Mouse (Mus musculus): ENCODE data around the gene Atf6.

Gene Atf6

GRCm38 (mm10) chr1:170704911-170705594 lies 162.5 kb downstream of the Atf6 start:
- no peak for DNase-seq (ENCODE audit: low spot score in 2 of 2)

GRCm38 (mm10) chr1:170704103-170704502 lies 163.5 kb downstream of the Atf6 start:
- DNase-seq (ENCODE audit: low spot score in 2 of 2), result no peak

DNA sequence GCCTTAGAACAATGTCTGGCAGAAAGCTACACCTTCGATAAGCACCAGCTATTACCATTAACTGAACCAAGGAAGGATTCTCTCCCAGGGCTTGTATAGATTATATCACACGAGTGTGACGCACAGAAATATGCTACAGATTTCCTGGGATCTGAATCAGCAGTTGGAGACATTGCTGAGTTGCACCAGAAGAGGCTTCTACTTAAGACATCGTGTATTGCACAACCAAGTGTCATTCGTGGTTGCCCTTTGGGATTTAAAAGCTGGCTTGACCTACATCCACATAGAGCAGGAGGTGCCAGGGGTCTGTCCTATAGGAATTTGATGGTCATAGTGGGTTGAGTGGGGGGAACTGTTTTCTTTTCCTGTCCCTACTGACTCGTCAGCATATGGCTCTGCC lies 164.6 kb downstream of the Atf6 start:
- DNase-seq (ENCODE audit: low spot score in 2 of 2), result no peak

GRCm38 (mm10) chr1:170702263-170702662 lies 165.3 kb downstream of the Atf6 start:
- no peak for DNase-seq (ENCODE audit: low spot score in 2 of 2)

GRCm38 (mm10) chr1:170701582-170701981 lies 166.0 kb downstream of the Atf6 start:
- no peak for DNase-seq (ENCODE audit: low spot score in 2 of 2)

- no peak for DNase-seq (ENCODE audit: low spot score in 2 of 2)
Measured at GRCm38 (mm10) chr1:170701178-170701577, 166.4 kb downstream of the Atf6 start.

GRCm38 (mm10) chr1:170700496-170701027 lies 167.0 kb downstream of the Atf6 start:
- no peak for DNase-seq (ENCODE audit: low spot score in 2 of 2)

- no peak for DNase-seq (ENCODE audit: low spot score in 2 of 2)
Measured at GRCm38 (mm10) chr1:170699553-170699952, 168.0 kb downstream of the Atf6 start.

DNA sequence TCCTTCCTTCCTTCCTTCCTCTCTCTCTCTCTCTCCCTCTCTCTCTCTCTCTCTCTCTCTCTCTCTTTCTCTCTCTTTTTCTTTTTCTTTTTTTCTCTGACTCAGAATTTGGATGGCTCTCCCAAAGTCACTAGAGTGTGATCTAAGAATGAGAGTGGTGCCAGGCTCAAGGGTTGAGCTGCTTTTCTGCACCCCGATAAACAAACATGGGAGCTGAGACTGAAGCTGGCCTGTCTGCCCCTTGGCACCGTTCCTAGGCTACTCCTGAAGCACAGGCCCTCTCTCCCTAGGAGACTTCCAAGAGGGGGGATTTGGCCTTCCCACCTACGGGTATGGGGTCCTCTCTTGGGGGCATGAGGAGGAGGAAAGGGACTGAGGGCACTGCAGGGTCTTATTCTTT lies 168.8 kb downstream of the Atf6 start:
- DNase-seq (ENCODE audit: low spot score in 2 of 2), result no peak

- DNase-seq (ENCODE audit: low spot score in 2 of 2), result no peak
Measured at GRCm38 (mm10) chr1:170697771-170698356, 169.7 kb downstream of the Atf6 start.

- DNase-seq (ENCODE audit: low spot score in 2 of 2), result no peak
Measured at GRCm38 (mm10) chr1:170696996-170697395, 170.6 kb downstream of the Atf6 start.

- DNase-seq (ENCODE audit: low spot score in 2 of 2), result no peak
Measured at GRCm38 (mm10) chr1:170695326-170695725, 172.2 kb downstream of the Atf6 start.

GRCm38 (mm10) chr1:170694821-170695291 lies 172.7 kb downstream of the Atf6 start:
- peak in 1 of 2 experiments; percentile 29 for DNase-seq (ENCODE audit: low spot score in 2 of 2)

DNA sequence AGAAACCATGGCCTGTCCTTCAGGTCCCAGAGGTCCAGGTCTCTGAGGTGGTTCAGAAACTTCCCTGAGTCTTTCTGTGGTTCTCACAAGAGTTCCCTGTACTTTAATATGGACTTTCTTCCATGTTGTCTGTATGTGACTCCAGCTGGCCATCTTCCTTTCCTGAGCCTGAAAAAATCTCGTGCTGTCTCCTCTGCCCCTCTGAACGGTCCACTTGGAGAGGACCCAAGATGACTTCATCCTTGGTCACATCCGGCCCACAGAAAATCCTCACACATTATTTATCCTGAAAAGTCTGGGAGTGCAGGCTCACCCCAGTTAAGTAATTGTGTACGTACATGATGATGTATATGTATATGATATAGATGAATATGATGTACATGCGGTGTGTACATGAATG lies 176.3 kb downstream of the Atf6 start:
- no peak for DNase-seq (ENCODE audit: low spot score in 2 of 2)

DNA sequence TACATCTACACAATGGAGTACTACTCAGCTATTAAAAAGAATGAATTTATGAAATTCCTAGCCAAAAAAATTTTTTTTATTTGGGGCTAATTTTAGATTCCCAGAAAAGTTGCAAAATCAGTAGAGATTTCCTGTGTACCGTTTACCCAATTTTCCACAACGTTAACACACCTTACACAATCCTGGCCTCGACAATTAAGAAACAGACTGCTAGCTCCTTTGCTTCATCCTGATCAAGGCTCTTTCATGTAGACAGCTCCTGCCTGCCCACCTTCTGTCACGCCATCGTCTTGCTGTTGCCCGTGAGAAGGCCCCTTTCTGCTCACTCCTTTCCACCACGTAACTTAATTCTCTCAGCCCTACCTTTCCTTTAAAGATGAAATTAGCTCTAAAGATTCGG lies 177.8 kb downstream of the Atf6 start:
- no peak for DNase-seq (ENCODE audit: low spot score in 2 of 2)

DNA sequence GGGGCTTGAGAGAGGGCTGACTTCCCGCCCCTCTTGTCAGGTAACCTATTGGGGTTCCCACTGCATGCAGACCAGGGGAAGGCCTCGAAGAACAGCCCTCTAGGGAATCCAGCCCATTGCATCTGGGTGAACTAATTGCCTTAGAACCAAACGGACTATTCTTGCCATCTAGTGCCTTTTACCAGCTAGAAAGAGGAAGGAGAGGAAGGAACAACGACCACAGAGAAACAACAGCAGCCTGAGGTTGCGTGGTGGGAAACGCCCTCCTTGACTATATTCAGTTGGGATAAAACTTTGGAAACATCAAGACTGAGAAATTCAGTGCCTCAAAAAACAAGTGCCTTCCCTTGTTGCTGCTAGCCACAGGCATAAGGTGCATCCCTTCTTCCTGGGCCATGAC lies 183.7 kb downstream of the Atf6 start:
- DNase-seq (ENCODE audit: low spot score in 2 of 2), result no peak

DNA sequence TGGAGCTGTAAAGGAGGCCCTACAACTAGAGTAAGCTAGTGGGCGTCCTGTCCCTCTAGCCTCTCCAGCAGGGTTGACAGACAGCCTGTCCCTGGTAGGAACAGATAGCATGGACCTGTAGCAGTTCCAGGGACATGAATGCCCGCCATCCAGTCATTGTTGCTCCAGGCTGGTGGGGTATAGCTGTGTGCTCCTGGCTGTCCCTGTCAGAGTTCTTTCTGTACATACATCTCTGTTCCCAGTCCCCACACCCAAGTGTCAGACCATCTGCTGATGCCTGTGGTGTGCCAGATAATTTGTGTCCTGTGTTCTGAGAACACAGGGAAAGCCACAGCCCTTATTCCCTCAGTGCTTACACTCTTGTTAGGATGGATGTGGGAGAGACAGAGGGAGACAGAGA lies 187.9 kb downstream of the Atf6 start:
- DNase-seq (ENCODE audit: low spot score in 2 of 2), result no peak

DNA sequence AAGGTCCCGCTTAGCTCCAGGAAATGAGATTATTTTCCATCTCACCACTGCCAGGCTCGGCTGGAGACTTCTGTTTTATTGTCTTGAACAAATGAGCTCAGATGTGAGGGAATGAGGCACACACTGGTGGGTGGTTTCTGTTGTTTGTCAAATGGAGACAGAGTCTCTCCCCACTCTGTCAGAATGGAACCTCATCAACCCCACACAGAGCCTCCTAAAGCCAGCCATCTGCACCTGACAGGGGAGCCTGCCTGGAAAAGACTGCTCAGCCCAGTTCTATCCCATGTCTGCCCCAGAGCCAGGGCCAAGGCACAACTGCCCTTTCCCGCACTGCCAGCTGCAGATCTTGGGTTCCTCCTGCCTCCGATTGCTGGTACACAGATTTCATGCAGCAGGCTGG lies 188.7 kb downstream of the Atf6 start:
- DNase-seq (ENCODE audit: low spot score in 2 of 2), result no peak

- DNase-seq (ENCODE audit: low spot score in 2 of 2), result no peak
Measured at GRCm38 (mm10) chr1:170677681-170678080, 189.9 kb downstream of the Atf6 start.

DNA sequence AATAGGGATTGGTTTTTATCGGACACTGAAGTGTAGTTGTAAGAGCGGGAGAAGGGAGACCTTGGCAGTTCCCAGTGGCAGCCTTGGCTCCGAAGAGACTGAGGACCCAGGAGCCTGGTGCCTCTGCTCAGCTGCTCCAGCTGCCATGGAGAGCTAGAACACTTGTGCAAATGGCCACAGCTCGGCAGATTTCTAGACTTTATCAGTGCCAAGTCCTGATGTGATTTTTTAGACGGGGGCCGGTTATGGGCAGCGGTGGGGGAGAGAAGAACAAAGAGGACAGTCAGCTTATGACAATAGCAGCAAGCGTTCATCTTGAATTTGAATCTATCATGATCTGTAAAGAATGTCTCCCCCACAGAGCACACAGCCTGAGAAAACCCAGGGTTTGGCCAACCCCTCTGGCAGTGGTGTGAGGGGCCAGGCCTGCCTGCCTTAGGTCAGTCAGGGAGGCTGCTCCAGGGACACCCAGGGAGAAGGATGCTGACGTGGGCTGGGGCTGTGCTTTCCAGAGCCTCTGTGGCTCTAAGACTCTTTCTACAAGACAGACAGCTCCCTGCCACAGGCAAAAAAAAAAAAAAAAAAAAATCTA lies 193.3 kb downstream of the Atf6 start:
- DNase-seq (ENCODE audit: low spot score in 2 of 2), result no peak

- DNase-seq (ENCODE audit: low spot score in 2 of 2), result no peak
Measured at GRCm38 (mm10) chr1:170665200-170665599, 202.4 kb downstream of the Atf6 start.

GRCm38 (mm10) chr1:170664620-170665185 lies 202.9 kb downstream of the Atf6 start:
- no peak for DNase-seq (ENCODE audit: low spot score in 2 of 2)

DNA sequence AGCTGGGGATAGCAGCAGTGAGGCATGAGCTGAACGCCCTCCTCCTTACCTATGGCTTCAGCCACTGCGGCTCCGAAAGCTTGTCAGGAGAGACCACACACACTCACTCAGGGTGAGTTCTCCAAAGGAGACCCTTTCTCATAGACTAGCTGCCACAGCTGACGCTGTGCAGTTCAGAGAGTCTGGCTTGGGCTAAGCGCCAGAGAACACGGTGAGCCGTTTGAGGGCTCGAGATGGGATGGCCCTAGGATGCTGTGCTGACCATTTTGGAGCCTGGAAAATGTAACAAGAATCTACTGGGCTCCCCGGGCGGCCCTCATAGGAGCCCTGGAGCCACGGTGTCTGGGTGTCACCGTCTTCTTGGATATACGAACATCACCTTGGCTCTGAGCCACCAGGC lies 208.3 kb downstream of the Atf6 start:
- no peak for DNase-seq (ENCODE audit: low spot score in 2 of 2)
